Mouse (Mus musculus): ENCODE data around the gene Necap2. TPM values are rescaled to one million over a fixed set of nuclear protein-coding genes. Genes with fewer than 3 reads are reported as not detected.

Gene Necap2
- polyA plus RNA-seq, 1 experiment from 2014 or later = 57.3 TPM

- Histone ChIP-seq H3K27me3 (no peaks in the 10 kb centered on the region), H3K9ac (peak overlapping the region; percentile 61), H3K4me2 (peak overlapping the region; percentile 6; the same call in 1 of the 2 replicates), H3K4me3 (no peak overlapping the region), H3K36me3 (peaks cover 65% of the 10 kb centered on the region), H3K27ac (peak overlapping the region; percentile 91), H3K4me1 (replicated peaks) (peaks cover 54% of the 10 kb centered on the region), H3K9me3 (no peaks in the 10 kb centered on the region)
- peak; percentile 70 for ATAC-seq (ENCODE audit: low FRiP score)
- 17% methylated on average over 14 of the region's 14 CpGs for WGBS
Observed at GRCm38 (mm10) chr4:141020811-141021613, 57.1 kb downstream of the Necap2 start.

DNA sequence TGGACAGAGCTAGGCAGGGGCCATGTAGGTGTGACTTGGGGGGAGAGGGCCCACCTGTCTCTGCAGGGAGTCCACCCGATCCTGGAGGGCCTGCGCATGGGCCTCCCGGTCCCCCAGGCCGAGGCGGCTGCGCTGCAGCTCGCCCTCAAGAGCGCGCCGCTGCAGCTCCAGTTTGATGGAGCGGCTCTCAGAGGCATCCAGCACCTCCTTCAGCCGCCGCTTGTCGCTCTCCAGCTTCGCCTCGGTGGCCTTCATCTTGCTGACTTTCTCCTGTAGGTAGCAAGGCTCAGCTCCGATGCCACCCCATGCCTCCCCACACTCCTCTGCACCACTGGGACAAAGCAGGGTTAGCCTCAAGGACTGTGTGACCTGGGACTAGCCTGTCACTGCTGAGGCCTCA is 57.9 kb downstream of the Necap2 start:
- Histone ChIP-seq H3K4me1 (replicated peaks) (peaks cover 54% of the 10 kb centered on the region), H3K9me3 (no peaks in the 10 kb centered on the region), H3K9ac (peak overlapping the region; percentile 61; the same call in 1 of the 2 replicates), H3K4me2 (peak overlapping the region; percentile 6; the same call in 1 of the 2 replicates), H3K36me3 (peaks cover 65% of the 10 kb centered on the region), H3K4me3 (no peak overlapping the region), H3K27me3 (no peaks in the 10 kb centered on the region), H3K27ac (peak overlapping the region; percentile 91)
- no peak for ATAC-seq (ENCODE audit: low FRiP score)
- 82% methylated on average over 17 of the region's 17 CpGs for WGBS

GRCm38 (mm10) chr4:141017657-141018436 is 60.3 kb downstream of the Necap2 start:
- peaks cover 74% of the 10 kb centered on the region for H3K4me1 ChIP-seq (replicated peaks)
- ATAC-seq (ENCODE audit: low FRiP score) = no peak
- H3K27ac ChIP-seq = no peak overlapping the region
- WGBS = 82% methylated on average over 29 of the region's 29 CpGs
- no peak overlapping the region for H3K4me3 ChIP-seq
- H3K36me3 ChIP-seq = peaks cover 69% of the 10 kb centered on the region
- H3K4me2 ChIP-seq = no peak overlapping the region
- H3K9ac ChIP-seq = 0 out of 2 replicates have a peak overlapping the region, but pooled peaks have one; percentile 43
- no peaks in the 10 kb centered on the region for H3K9me3 ChIP-seq
- H3K27me3 ChIP-seq = no peaks in the 10 kb centered on the region

Other genes with a start within 250 kb of the Necap2 start
- gene Padi1, start 232.6 kb downstream of the Necap2 start, polyA plus RNA-seq (2015; fragmentation: Nextera tagmentation; extraction: Ambion mirVana) = not detected in 2 replicates
- gene Padi2, start 172.0 kb downstream of the Necap2 start, polyA plus RNA-seq (2015; fragmentation: Nextera tagmentation; extraction: Ambion mirVana) = 0.89 and 1.1 TPM in 2 replicates
- 442 and 459 TPM in 2 replicates for gene Sdhb, start 117.2 kb downstream of the Necap2 start, polyA plus RNA-seq (2015; fragmentation: Nextera tagmentation; extraction: Ambion mirVana)
- gene Atp13a2, start 91.5 kb downstream of the Necap2 start, polyA plus RNA-seq (2015; fragmentation: Nextera tagmentation; extraction: Ambion mirVana) = 140 TPM in 2 replicates
- 198 and 227 TPM in 2 replicates for gene Mfap2, start 67.9 kb downstream of the Necap2 start, polyA plus RNA-seq (2015; fragmentation: Nextera tagmentation; extraction: Ambion mirVana)
- gene Crocc, start 17.8 kb downstream of the Necap2 start, polyA plus RNA-seq (2015; fragmentation: Nextera tagmentation; extraction: Ambion mirVana) = 6.0 and 6.2 TPM in 2 replicates
- gene Spata21, start 10.0 kb upstream of the Necap2 start, polyA plus RNA-seq (2015; fragmentation: Nextera tagmentation; extraction: Ambion mirVana) = 0.17 and 0.40 TPM in 2 replicates
- 28.9 and 29.3 TPM in 2 replicates for gene Szrd1, start 61.4 kb upstream of the Necap2 start, polyA plus RNA-seq (2015; fragmentation: Nextera tagmentation; extraction: Ambion mirVana)
- 21.9 and 22.3 TPM in 2 replicates for gene Fbxo42, start 69.6 kb upstream of the Necap2 start, polyA plus RNA-seq (2015; fragmentation: Nextera tagmentation; extraction: Ambion mirVana)
- 8.1 and 8.5 TPM in 2 replicates for gene Rsg1, start 135.6 kb upstream of the Necap2 start, polyA plus RNA-seq (2015; fragmentation: Nextera tagmentation; extraction: Ambion mirVana)
- 1.4 TPM in 2 replicates for gene Arhgef19, start 161.1 kb upstream of the Necap2 start, polyA plus RNA-seq (2015; fragmentation: Nextera tagmentation; extraction: Ambion mirVana)
- 1.5 and 1.8 TPM in 2 replicates for gene Epha2, start 222.9 kb upstream of the Necap2 start, polyA plus RNA-seq (2015; fragmentation: Nextera tagmentation; extraction: Ambion mirVana)